Mouse (Mus musculus): ENCODE results near the gene Rpl14. TPM values are rescaled to one million over a fixed set of nuclear protein-coding genes. Genes with fewer than 3 reads are reported as not detected.

The Rpl14 gene
- polyA plus RNA-seq, 2 experiments = 1,112 to 1,322 TPM

DNA sequence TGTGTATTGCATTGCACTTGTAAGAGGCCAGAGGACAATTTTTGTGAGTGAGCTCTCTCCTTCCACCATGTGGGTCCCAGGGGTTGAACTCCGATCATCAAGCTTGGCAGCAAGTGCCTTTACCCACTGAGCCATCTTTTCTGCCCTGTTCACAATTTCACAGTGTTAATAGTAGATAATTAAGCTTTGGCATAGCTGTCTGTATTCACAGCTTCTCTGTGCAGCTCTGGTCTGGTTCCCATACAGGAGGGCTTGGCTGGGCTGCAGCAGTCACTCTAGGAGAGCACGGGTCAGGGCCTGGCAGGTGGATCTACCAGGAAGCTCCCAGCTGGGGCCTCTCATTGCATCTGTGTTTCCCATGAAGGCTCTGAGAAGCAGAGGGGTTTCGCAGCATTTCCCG is 24.1 kb downstream of the Rpl14 start:
- H3K9me3 ChIP-seq (ENCODE audit: control insufficient read depth, low read length) = no peaks in the 10 kb centered on the region
- H3K4me1 ChIP-seq (ENCODE audit: control insufficient read depth, insufficient read depth, low read length) = no peaks in the 10 kb centered on the region
- H3K4me3 ChIP-seq (replicated peaks; ENCODE audit: low read length) = no peak overlapping the region
- no peak overlapping the region for H3K27ac ChIP-seq (replicated peaks; ENCODE audit: low read depth, low read length)
- 62% methylated on average over 4 of the region's 4 CpGs for WGBS
- H3K27me3 ChIP-seq (ENCODE audit: control insufficient read depth, insufficient read depth, low read length) = no peaks in the 10 kb centered on the region
- H3K4me2 ChIP-seq (replicated peaks; ENCODE audit: low read depth, low read length, severe bottlenecking) = no peak overlapping the region
- no peaks in the 10 kb centered on the region for H3K36me3 ChIP-seq (ENCODE audit: control insufficient read depth, insufficient read depth, low read length)
- no peak for TF ChIP-seq POLR2A (IDR thresholded peaks at IDR 0.05; ENCODE audit: borderline replicate concordance, extremely low read depth, insufficient read depth, insufficient read length)
- H3K9ac ChIP-seq (ENCODE audit: low read depth, low read length, severe bottlenecking) = no peak overlapping the region
- DNase-seq (ENCODE audit: low spot score) (no peak), ATAC-seq (ENCODE audit: low FRiP score, low read depth) (no peak)

DNA sequence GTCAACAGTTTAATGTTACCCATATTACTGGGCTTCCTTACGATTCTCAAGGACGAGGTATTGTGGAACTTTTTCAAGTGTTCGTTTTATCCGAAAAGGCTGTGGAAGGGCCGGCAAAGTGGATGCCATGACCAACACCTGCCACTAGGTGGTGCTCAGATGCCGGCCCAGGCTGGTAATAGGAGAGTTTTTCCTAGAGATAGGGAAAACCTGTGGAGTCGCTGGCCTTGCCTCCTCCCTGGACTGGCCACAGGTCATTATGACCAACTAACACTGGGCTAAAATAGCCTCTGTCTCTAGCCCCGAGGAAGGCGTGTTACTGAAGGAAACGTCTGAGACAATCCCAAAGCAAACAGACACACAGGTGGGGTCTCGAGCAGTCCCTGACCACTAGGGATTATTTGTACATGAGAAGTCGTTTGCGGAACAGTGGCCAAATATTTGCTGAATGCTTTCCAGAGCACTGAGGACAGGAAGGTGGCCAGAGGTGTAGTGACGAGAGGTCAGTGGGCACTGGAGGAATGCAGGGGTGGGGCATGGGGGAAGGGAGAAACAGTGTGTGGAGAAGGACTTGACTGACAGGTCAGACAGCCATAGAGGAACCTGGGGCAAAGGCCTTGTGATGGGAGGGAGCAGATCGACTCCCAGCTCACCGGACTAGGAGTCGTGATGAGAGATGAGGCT is 30.4 kb downstream of the Rpl14 start:
- H3K4me1 ChIP-seq (ENCODE audit: control insufficient read depth, insufficient read depth, low read length) = peaks cover 23% of the 10 kb centered on the region
- H3K36me3 ChIP-seq (ENCODE audit: control insufficient read depth, insufficient read depth, low read length) = no peaks in the 10 kb centered on the region
- H3K4me2 ChIP-seq (replicated peaks; ENCODE audit: low read depth, low read length, severe bottlenecking) = no peak overlapping the region
- TF ChIP-seq POLR2A (IDR thresholded peaks at IDR 0.05; ENCODE audit: borderline replicate concordance, extremely low read depth, insufficient read depth, insufficient read length) = no peak
- H3K9ac ChIP-seq (ENCODE audit: low read depth, low read length, severe bottlenecking) = no peak overlapping the region
- H3K4me3 ChIP-seq (replicated peaks; ENCODE audit: low read length) = no peak overlapping the region
- no peaks in the 10 kb centered on the region for H3K27me3 ChIP-seq (ENCODE audit: control insufficient read depth, insufficient read depth, low read length)
- no peaks in the 10 kb centered on the region for H3K9me3 ChIP-seq (ENCODE audit: control insufficient read depth, low read length)
- peak; percentile 11; the same call in 1 of the 2 replicates for ATAC-seq (ENCODE audit: low FRiP score, low read depth)
- H3K27ac ChIP-seq (replicated peaks; ENCODE audit: low read depth, low read length) = no peak overlapping the region
- peak; percentile 78 for DNase-seq (ENCODE audit: low spot score)
- 17% methylated on average over 17 of the region's 17 CpGs for WGBS

DNA sequence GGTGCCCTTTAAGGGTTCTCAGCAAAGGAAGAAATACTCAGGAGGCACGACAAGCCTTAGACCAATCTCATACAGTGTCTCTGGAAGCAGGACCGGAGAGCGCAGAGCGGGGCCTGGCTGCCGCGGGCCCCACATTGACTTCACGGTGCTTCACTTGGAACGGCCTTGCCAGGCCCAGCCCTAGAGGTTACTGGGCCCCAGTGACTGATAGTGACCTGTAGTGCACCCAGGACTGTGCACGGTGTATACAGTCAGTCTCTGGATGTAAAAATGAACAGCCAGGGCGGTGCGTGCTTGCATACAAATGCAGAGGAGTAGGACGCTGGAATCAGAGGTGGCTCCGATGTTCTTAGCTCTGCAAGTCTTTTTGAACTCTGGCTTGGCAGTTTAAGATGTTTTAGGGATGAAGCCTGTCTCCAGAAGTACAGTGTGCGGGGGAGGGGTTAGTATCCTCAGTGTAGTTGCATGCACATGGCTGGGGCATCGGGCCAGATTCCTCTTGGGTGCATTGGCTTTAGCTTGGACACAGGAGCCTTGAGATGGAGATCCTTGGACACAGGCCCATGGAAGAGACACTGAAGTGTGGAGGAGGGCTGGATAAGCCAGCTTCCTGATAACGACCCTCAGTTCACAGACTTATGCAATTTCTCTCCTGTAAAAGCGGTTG is 31.1 kb downstream of the Rpl14 start:
- H3K9ac ChIP-seq (ENCODE audit: low read depth, low read length, severe bottlenecking) = peak overlapping the region; percentile 45; the same call in 1 of the 2 replicates
- 50% methylated on average over 17 of the region's 17 CpGs for WGBS
- no peak for DNase-seq (ENCODE audit: low spot score)

DNA sequence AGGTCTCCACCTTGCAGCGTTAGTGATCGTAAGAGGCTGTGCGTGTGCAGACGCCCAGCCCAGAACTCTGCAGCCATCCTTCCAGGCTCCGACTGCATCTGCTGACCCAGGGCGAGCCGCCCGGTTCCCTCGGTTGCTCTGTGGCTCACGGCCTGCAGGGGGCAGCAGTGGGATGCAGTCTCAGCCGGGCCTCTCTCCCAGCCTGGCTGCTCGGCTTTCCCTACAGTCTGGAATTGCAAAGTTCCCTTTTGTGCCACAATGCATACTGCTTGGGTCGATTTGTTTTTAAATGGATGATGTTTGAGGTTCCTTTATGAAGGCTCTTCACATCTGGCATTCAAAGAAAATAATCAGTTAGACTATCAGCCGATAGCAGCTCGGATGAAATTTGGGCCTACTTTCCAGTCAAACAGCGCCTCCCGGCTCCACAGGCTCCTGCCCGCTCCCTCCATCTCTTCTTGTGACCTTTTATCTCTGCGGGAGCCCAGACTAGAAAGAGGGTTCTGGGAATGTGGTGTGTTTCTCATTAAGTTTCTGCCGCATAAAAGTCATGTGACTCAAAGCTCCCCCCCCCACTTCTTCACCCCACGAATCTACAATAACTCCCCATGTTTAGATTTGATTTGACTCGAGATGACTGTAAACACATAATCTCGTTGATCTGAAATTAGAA is 31.7 kb downstream of the Rpl14 start:
- TF ChIP-seq POLR2A (IDR thresholded peaks at IDR 0.05; ENCODE audit: borderline replicate concordance, extremely low read depth, insufficient read depth, insufficient read length) = no peak
- DNase-seq (ENCODE audit: low spot score) (peak; percentile 80), ATAC-seq (ENCODE audit: low FRiP score, low read depth) (peak; percentile 87)
- Histone ChIP-seq H3K4me3 (replicated peaks; ENCODE audit: low read length) (peak overlapping the region; percentile 18), H3K9ac (ENCODE audit: low read depth, low read length, severe bottlenecking) (peak overlapping the region; percentile 45), H3K36me3 (ENCODE audit: control insufficient read depth, insufficient read depth, low read length) (no peaks in the 10 kb centered on the region), H3K27ac (replicated peaks; ENCODE audit: low read depth, low read length) (peak overlapping the region; percentile 72), H3K27me3 (ENCODE audit: control insufficient read depth, insufficient read depth, low read length) (no peaks in the 10 kb centered on the region), H3K9me3 (ENCODE audit: control insufficient read depth, low read length) (peaks cover 8% of the 10 kb centered on the region), H3K4me1 (ENCODE audit: control insufficient read depth, insufficient read depth, low read length) (peaks cover 23% of the 10 kb centered on the region), H3K4me2 (replicated peaks; ENCODE audit: low read depth, low read length, severe bottlenecking) (peak overlapping the region; percentile 45)
- WGBS = 5% methylated on average over 23 of the region's 23 CpGs

More for the DNA sequence above, 31.1 kb downstream of the Rpl14 start:
- peak overlapping the region; percentile 55 for H3K27ac ChIP-seq (replicated peaks; ENCODE audit: low read depth, low read length)
- no peak overlapping the region for H3K4me3 ChIP-seq (replicated peaks; ENCODE audit: low read length)
- H3K27me3 ChIP-seq (ENCODE audit: control insufficient read depth, insufficient read depth, low read length) = no peaks in the 10 kb centered on the region
- H3K4me2 ChIP-seq (replicated peaks; ENCODE audit: low read depth, low read length, severe bottlenecking) = peak overlapping the region; percentile 45
- ATAC-seq (ENCODE audit: low FRiP score, low read depth) = peak; percentile 41
- H3K4me1 ChIP-seq (ENCODE audit: control insufficient read depth, insufficient read depth, low read length) = peaks cover 23% of the 10 kb centered on the region
- no peaks in the 10 kb centered on the region for H3K36me3 ChIP-seq (ENCODE audit: control insufficient read depth, insufficient read depth, low read length)
- no peak for TF ChIP-seq POLR2A (IDR thresholded peaks at IDR 0.05; ENCODE audit: borderline replicate concordance, extremely low read depth, insufficient read depth, insufficient read length)
- H3K9me3 ChIP-seq (ENCODE audit: control insufficient read depth, low read length) = peaks cover 1% of the 10 kb centered on the region

DNA sequence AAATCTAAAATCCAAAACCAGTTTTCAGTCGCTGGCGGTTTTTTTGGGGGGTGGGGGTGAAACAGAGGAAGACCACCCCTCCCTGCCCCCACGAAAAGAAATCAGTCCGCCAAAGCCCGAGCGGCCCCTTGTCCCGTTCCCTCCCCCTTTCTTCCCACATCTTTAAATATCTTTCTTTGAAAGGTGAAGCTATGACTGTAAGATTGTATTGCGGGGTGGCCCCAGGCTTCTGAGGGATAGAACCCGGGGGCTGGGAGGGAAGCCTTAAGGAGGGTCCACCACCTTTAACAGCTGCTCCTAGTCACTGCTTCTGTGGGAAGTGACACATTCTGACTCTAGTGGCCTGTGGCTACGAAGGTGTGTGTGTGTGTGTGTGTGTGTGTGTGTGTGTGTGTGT is 32.3 kb downstream of the Rpl14 start:
- peak overlapping the region; percentile 18 for H3K4me3 ChIP-seq (replicated peaks; ENCODE audit: low read length)
- 8% methylated on average over 10 of the region's 10 CpGs for WGBS

More for the DNA sequence above, 32.3 kb downstream of the Rpl14 start:
- H3K27ac ChIP-seq (replicated peaks; ENCODE audit: low read depth, low read length) = peak overlapping the region; percentile 72
- peaks cover 10% of the 10 kb centered on the region for H3K9me3 ChIP-seq (ENCODE audit: control insufficient read depth, low read length)
- H3K4me2 ChIP-seq (replicated peaks; ENCODE audit: low read depth, low read length, severe bottlenecking) = peak overlapping the region; percentile 45
- H3K9ac ChIP-seq (ENCODE audit: low read depth, low read length, severe bottlenecking) = peak overlapping the region; percentile 45
- no peak for TF ChIP-seq POLR2A (IDR thresholded peaks at IDR 0.05; ENCODE audit: borderline replicate concordance, extremely low read depth, insufficient read depth, insufficient read length)
- ATAC-seq (ENCODE audit: low FRiP score, low read depth) (peak; percentile 28; the same call in 1 of the 2 replicates), DNase-seq (ENCODE audit: low spot score) (no peak)
- no peaks in the 10 kb centered on the region for H3K36me3 ChIP-seq (ENCODE audit: control insufficient read depth, insufficient read depth, low read length)
- H3K27me3 ChIP-seq (ENCODE audit: control insufficient read depth, insufficient read depth, low read length) = no peaks in the 10 kb centered on the region
- peaks cover 23% of the 10 kb centered on the region for H3K4me1 ChIP-seq (ENCODE audit: control insufficient read depth, insufficient read depth, low read length)

All from limb, embryonic 14.5 days (tissue).